Mouse (Mus musculus) intestine, postnatal 0 days (tissue): ENCODE measurements around the gene Try4. TPM values are rescaled to one million over a fixed set of nuclear protein-coding genes. Genes with fewer than 3 reads are reported as not detected.

Experiments
- ATAC-seq: fragments of 200-750 bp; cut with Nextera tagmentation; 2 replicates; pipeline ENCODE4 v1.8.0; 2017; ENCODE audit warnings: mild to moderate bottlenecking, moderate TSS enrichment, moderate library complexity
- H3K27ac ChIP-seq: fragments of 300-500 bp; sonication (generic); 2 replicates; pipeline ENCODE4 v1.5.1; 2014; ENCODE audit warnings: mild to moderate bottlenecking, low read depth, low read length, moderate library complexity
- H3K27me3 ChIP-seq: fragments of 300-500 bp; sonication (generic); replicated peaks from 2 replicates; pipeline ENCODE4 v1.6.1; 2014; ENCODE audit warnings: low read length, mixed read lengths; ENCODE audit not compliant: control insufficient read depth, insufficient read depth
- H3K36me3 ChIP-seq: fragments of 300-500 bp; sonication (generic); 2 replicates; pipeline ENCODE4 v1.6.1; 2014; ENCODE audit warnings: mild to moderate bottlenecking, moderate library complexity; ENCODE audit not compliant: control insufficient read depth, insufficient read depth
- H3K4me1 ChIP-seq: fragments of 300-500 bp; sonication (generic); replicated peaks from 2 replicates; pipeline ENCODE4 v1.6.1; 2014; ENCODE audit warnings: antibody characterized with exemption, low read length, mixed read lengths; ENCODE audit not compliant: control insufficient read depth, insufficient read depth
- H3K4me2 ChIP-seq: fragments of 300-500 bp; sonication (generic); replicated peaks from 2 replicates; pipeline ENCODE4 v1.6.1; 2014; ENCODE audit warnings: low read depth, mild to moderate bottlenecking, moderate library complexity
- H3K4me3 ChIP-seq: fragments of 300-500 bp; sonication (generic); 2 replicates; pipeline ENCODE4 v1.5.1; 2014; ENCODE audit warnings: low read depth, low read length
- H3K9ac ChIP-seq: fragments of 300-500 bp; sonication (generic); 2 replicates; pipeline ENCODE4 v1.6.1; 2014; ENCODE audit warnings: mild to moderate bottlenecking, low read depth, low read length
- H3K9me3 ChIP-seq: fragments of 300-500 bp; sonication (generic); 2 replicates; pipeline ENCODE4 v1.6.1; 2016; ENCODE audit warnings: mixed run types; ENCODE audit not compliant: control insufficient read depth
- CTCF ChIP-seq: sonication (generic); IDR thresholded peaks from 2 replicates; pipeline ENCODE4 v1.5.1; 2016; ENCODE audit warnings: low read depth, mild to moderate bottlenecking, control low read depth, antibody characterized with exemption, moderate library complexity
- WGBS: fragments of 180-500 bp; shearing (Covaris S2); extraction: QIAGEN DNeasy Blood & Tissue Kit; methylation state at CpG from one replicate; pipeline ENCODE4 v1.1.7; 2014; 5-methylcytosine and 5-hydroxymethylcytosine counted together
- polyA plus RNA-seq: library from polyadenylated mRNA; unstranded; fragments of >200 nt; fragmentation: Nextera tagmentation; extraction: Ambion mirVana; gene quantifications from 2 replicates; pipeline ENCODE4 v1.2.1, GENCODE M21; 2015

Gene Try4
- polyA plus RNA-seq, 1 experiment from 2014 or later: 10.2 TPM

DNA sequence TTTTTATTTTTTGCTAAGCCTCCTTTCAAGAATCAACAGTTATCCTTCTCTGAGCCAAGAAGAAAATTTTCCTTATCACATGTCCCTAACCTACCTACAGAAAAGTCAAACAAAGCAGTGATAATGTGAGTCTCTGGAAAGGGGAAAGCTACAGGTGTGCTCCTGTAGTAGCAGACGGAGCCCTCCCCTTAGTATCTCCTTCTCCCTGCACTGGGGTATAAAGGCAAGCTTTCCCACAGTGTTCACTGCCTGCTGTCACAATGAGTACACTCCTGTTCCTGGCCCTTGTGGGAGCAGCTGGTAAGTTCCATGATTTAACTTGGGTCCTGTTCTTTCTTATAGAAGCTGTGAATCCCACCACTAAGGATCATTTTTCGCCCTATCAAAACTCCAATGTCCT lies 51.9 kb downstream of the Try4 start, which contains the start of gene Try10:
TSS of gene Try10 (plus strand) at position 174 of the 400 bp plus-strand sequence.
- ATAC-seq: no peak
- WGBS: 66% methylated on average over 2 of the region's 2 CpGs
- no peak for TF ChIP-seq CTCF
- H3K9me3 ChIP-seq: no peaks in the 10 kb centered on the region
- H3K4me2 ChIP-seq: no peak within 1 kb of the TSS
- no peak within 1 kb of the TSS for H3K27ac ChIP-seq
- H3K27me3 ChIP-seq: no peaks in the 10 kb centered on the region
- H3K36me3 ChIP-seq: no peaks in the 10 kb centered on the region
- no peak within 1 kb of the TSS for H3K4me3 ChIP-seq
- H3K9ac ChIP-seq: no peak within 1 kb of the TSS
- H3K4me1 ChIP-seq: no peaks in the 10 kb centered on the region

Other genes starting within 250 kb of the Try4 start
- 23.2 and 37.8 TPM in 2 replicates for gene Try5, start 14.6 kb downstream of the Try4 start, polyA plus RNA-seq
- gene Try10, start 51.8 kb downstream of the Try4 start, polyA plus RNA-seq: 3.5 and 6.4 TPM in 2 replicates
- gene Prss3, start 75.4 kb downstream of the Try4 start, polyA plus RNA-seq: 7.3 and 7.5 TPM in 2 replicates
- gene Gm5771, start 90.1 kb downstream of the Try4 start, polyA plus RNA-seq: 12.4 and 16.9 TPM in 2 replicates
- gene Gm10334, start 143.9 kb downstream of the Try4 start, polyA plus RNA-seq: 7.2 and 9.4 TPM in 2 replicates
- gene Prss1, start 156.7 kb downstream of the Try4 start, polyA plus RNA-seq: 13.5 and 13.7 TPM in 2 replicates
- gene Prss2, start 219.5 kb downstream of the Try4 start, polyA plus RNA-seq: 10.5 and 17.9 TPM in 2 replicates